Mouse (Mus musculus) cerebellum, adult 2 months (tissue): ENCODE data around the gene Eef2k.

Experiments used
- CTCF ChIP-seq: fragments of 200-500 bp; IDR thresholded peaks from 2 replicates; pipeline ENCODE4 v1.5.1; 2011; ENCODE audit warnings: low read depth, mild to moderate bottlenecking, control low read depth, low read length, moderate library complexity, borderline replicate concordance; ENCODE audit not compliant: insufficient read depth
- POLR2A ChIP-seq: fragments of 200-500 bp; IDR thresholded peaks from 2 replicates; pipeline ENCODE4 v1.6.1; 2011; ENCODE audit warnings: low read length, control low read depth, borderline replicate concordance; ENCODE audit not compliant: insufficient read depth

DNA sequence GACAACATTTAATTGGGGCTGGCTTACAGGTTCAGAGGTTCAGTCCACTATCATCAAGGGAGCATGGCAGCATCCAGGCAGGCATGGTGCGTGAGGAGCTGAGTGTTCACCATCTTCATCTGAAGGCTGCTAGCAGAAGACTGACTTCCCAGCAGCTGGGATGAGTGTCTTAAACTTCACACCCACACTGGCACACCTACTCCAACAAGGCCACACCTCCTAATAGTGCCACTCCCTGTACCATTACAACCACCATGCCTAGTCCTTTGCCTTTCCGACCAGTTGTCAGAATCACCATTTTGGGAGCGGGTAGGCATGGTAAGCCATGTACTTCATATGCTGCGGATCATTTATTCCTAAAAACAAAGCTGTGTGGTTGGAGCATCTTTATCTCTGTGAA, 38.1 kb downstream of the Eef2k start:
- TF ChIP-seq POLR2A (no peak), CTCF (no peak)
